Mouse (Mus musculus): ENCODE measurements at regions not wholly inside any gene's neighbourhood (a gene's known extent, or its start where the extent isn't known, plus 50 kb on each side); places are given as distances from the start of the nearest gene placed in this dataset.

- TF ChIP-seq POLR2A (IDR thresholded peaks at IDR 0.05; ENCODE audit: borderline replicate concordance, insufficient read depth, low read length) (no peak), CTCF (IDR thresholded peaks at IDR 0.05; ENCODE audit: borderline replicate concordance, insufficient read depth, low read depth, low read length) (peak; percentile 54)
Observed at GRCm38 (mm10) chr5:100991626-100992025, 146.1 kb downstream of the Gpat3 start.

Data from cerebellum, adult 2 months (tissue).